In the genomic region with DNA sequence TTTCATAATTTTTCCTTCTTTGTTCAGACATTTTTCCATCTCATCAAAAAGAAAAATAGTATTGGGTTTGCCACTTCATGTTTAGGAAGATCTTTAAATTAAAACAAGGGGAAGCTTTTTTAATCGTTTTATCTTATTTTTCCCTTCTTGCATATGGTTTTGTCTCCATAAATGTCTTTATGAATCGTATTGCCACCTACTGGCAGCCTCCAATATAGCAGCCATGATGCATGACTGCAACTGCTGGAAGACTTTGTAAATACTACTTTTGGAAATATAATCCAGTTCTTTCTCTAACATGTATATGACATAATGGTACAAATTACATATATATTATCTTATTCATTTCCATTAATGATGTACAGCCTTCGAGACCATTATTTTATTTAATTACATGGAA, we compare ENCODE assay signal across 8 mouse cellular contexts.
DNase-seq lines count a peak whose midpoint lies in the region; TF ChIP-seq lines count a peak whose summit lies in the region.

No protein-coding gene starts in this region.

- DNase-seq in heart, adult 2 months: peak; percentile 8 to 27
- no peak for DNase-seq in heart, postnatal 25 days (ENCODE audit: low spot score)
- peak; percentile 81 for DNase-seq in CH12.LX (ENCODE audit: extremely low read depth)
- peak; percentile 90 for DNase-seq in brain, embryonic 14.5 days (ENCODE audit: low read depth)
- DNase-seq in frontal cortex, postnatal 36 days (ENCODE audit: low spot score in 2 of 2): peak; percentile 59 to 85
- DNase-seq in layer of hippocampus, adult 9-10 months (ENCODE audit: low spot score): peak; percentile 72
- DNase-seq in lung, postnatal 10 days: peak; percentile 73
- peak; percentile 5 to 59 for DNase-seq in spleen, postnatal 10 days (ENCODE audit: low spot score in 2 of 2)

- WGBS in heart, adult 2 months: 6% methylated on average over 3 of the region's 3 CpGs

- no peak overlapping the region for H3K27ac ChIP-seq in heart, adult 2 months
- no peak overlapping the region for H3K27ac ChIP-seq in CH12.LX (ENCODE audit: insufficient read depth, low read depth)

- H3K4me2 ChIP-seq in CH12.LX (ENCODE audit: insufficient read depth, low read depth, poor library complexity, severe bottlenecking): no peak overlapping the region

- intact Hi-C loops in heart, adult 2 months (cut with DNase I): loop anchor here (1.0 to 5.0 kb wide), 2 partner anchors 814 to 955 kb away; partner anchors contain the start of gene Alcam
- intact Hi-C loops in heart, postnatal 25 days (cut with DNase I): loop anchor here (1.0 to 10.0 kb wide), 3 partner anchors 811 to 1949 kb away; partner anchors contain the start of gene Alcam

- dilution Hi-C loops in CH12.LX (cut with MboI; ENCODE audit: extremely low pct_ligation_motif_present, extremely low pct_unique_long_range_greater_than_20kb, low sequenced_read_pairs): no loop called here

- no peaks in the 10 kb centered on the region for H3K9me3 ChIP-seq in CH12.LX (replicated peaks; ENCODE audit: low read length)

- peak; percentile 86 for TF ChIP-seq CTCF in heart, adult 2 months (IDR thresholded peaks at IDR 0.05)
- TF ChIP-seq CTCF in CH12.LX (conservative IDR thresholded peaks at IDR 0.05 in 1 of 2, IDR thresholded peaks at IDR 0.05 in 1 of 2; ENCODE audit: low read depth in 2 of 2, low read length in 2 of 2): peak in 1 of 2 experiments; percentile 82; a peak in 3 of 4 replicates
- peak; percentile 62; the same call in 1 of the 2 replicates for TF ChIP-seq CTCF in brain, embryonic 14.5 days (IDR thresholded peaks at IDR 0.05; ENCODE audit: borderline replicate concordance, extremely low read depth, insufficient read depth, insufficient read length)

- no peaks in the 10 kb centered on the region for H3K79me2 ChIP-seq in heart, adult 2 months (replicated peaks; ENCODE audit: control insufficient read depth, insufficient read depth, low read length)
- H3K79me2 ChIP-seq in CH12.LX (replicated peaks; ENCODE audit: control insufficient read depth, extremely low read depth, insufficient read depth, poor library complexity, severe bottlenecking): no peaks in the 10 kb centered on the region

- peak; percentile 82 for TF ChIP-seq RAD21 in CH12.LX (IDR thresholded peaks at IDR 0.05; ENCODE audit: low read depth, low read length)

- no peak for TF ChIP-seq EP300 in heart, adult 2 months (IDR thresholded peaks at IDR 0.05; ENCODE audit: insufficient read depth, low read depth, low read length)
- TF ChIP-seq EP300 in CH12.LX (IDR thresholded peaks at IDR 0.05; ENCODE audit: low read length): no peak

- no peaks in the 10 kb centered on the region for H3K36me3 ChIP-seq in heart, adult 2 months (ENCODE audit: control insufficient read depth, insufficient read depth, low read length)
- no peaks in the 10 kb centered on the region for H3K36me3 ChIP-seq in CH12.LX (replicated peaks in 1 of 2; ENCODE audit: control insufficient read depth in 1 of 2, insufficient read depth in 1 of 2, low read length in 1 of 2)

- no peak overlapping the region for H3K9ac ChIP-seq in heart, adult 2 months (ENCODE audit: low read depth, low read length)
- H3K9ac ChIP-seq in CH12.LX (ENCODE audit: insufficient read depth, low read depth): no peak overlapping the region

- H3K4me3 ChIP-seq in heart, adult 2 months: no peak overlapping the region
- no peak overlapping the region for H3K4me3 ChIP-seq in CH12.LX (replicated peaks in 1 of 3; ENCODE audit: low read depth in 2 of 3, low read length in 2 of 3, poor library complexity in 1 of 3)

- TF ChIP-seq POLR2A in heart, adult 2 months (IDR thresholded peaks at IDR 0.05; ENCODE audit: insufficient read depth, low read depth, low read length): no peak
- no peak for TF ChIP-seq POLR2A in CH12.LX (IDR thresholded peaks at IDR 0.05; ENCODE audit: low read depth, low read length)
- TF ChIP-seq POLR2A in brain, embryonic 14.5 days (IDR thresholded peaks at IDR 0.05; ENCODE audit: borderline replicate concordance, extremely low read depth, insufficient read depth, insufficient read length, poor library complexity, severe bottlenecking): no peak

- no peaks in the 10 kb centered on the region for H3K27me3 ChIP-seq in heart, adult 2 months (ENCODE audit: control insufficient read depth, insufficient read depth, low read length)
- H3K27me3 ChIP-seq in CH12.LX (replicated peaks): no peaks in the 10 kb centered on the region

- no peaks in the 10 kb centered on the region for H3K4me1 ChIP-seq in heart, adult 2 months (ENCODE audit: control insufficient read depth, insufficient read depth, low read length)
- H3K4me1 ChIP-seq in CH12.LX (ENCODE audit: control insufficient read depth in 1 of 2, insufficient read depth in 2 of 2): no peaks in the 10 kb centered on the region

- in situ Hi-C loops in CH12.LX (cut with MboI; ENCODE audit: low pct_ligation_motif_present, low pct_unique_long_range_greater_than_20kb, low sequenced_read_pairs): no loop called here

TF ChIP-seq in CH12.LX, 34 proteins besides CTCF, POLR2A, EP300 and RAD21:
- no peak for TF ChIP-seq UBTF (IDR thresholded peaks at IDR 0.05; ENCODE audit: low read depth, low read length)
- TF ChIP-seq MAFK (IDR thresholded peaks at IDR 0.05; ENCODE audit: insufficient replicate concordance, low read length): no peak
- peak; percentile 73 for TF ChIP-seq SMC3 (IDR thresholded peaks at IDR 0.05; ENCODE audit: low read depth, low read length)
- peak; percentile 35; the same call in 1 of the 2 replicates for TF ChIP-seq ZC3H11A (IDR thresholded peaks at IDR 0.05; ENCODE audit: low read depth, low read length)
